In genomic region chr9:73192271-73192785, GRCm38 (mm10) we compare ENCODE assay signal across 10 mouse cellular contexts.
DNase-seq lines count a peak whose midpoint lies in the region; ATAC-seq lines count a peak whose summit lies in the region.
"Had no signal": no experiment of that assay in that cellular context is flagged by ENCODE, and none has a peak within 500 bp of the region (broad histone marks: within the 10 kb centered on the region; RNA-seq: fewer than 3 reads in every experiment).

No protein-coding gene starts in this region.

- no peak overlapping the region for H3K27ac ChIP-seq in midbrain, embryonic 12.5 days (replicated peaks)
- H3K27ac ChIP-seq in midbrain, embryonic 16.5 days (ENCODE audit: low read length) = no peak overlapping the region
- no peak overlapping the region for H3K27ac ChIP-seq in hindbrain, embryonic 14.5 days
- H3K27ac ChIP-seq: liver, embryonic 13.5 days had no signal

- no peaks in the 10 kb centered on the region for H3K9me3 ChIP-seq in midbrain, embryonic 12.5 days
- no peaks in the 10 kb centered on the region for H3K9me3 ChIP-seq in midbrain, embryonic 16.5 days (replicated peaks; ENCODE audit: control insufficient read depth, low read length, poor library complexity, severe bottlenecking)
- H3K9me3 ChIP-seq in hindbrain, embryonic 14.5 days (ENCODE audit: control insufficient read depth, low read length) = no peaks in the 10 kb centered on the region
- H3K9me3 ChIP-seq: liver, embryonic 13.5 days had no signal

- H3K36me3 ChIP-seq in midbrain, embryonic 12.5 days = no peaks in the 10 kb centered on the region
- no peaks in the 10 kb centered on the region for H3K36me3 ChIP-seq in midbrain, embryonic 16.5 days (ENCODE audit: control insufficient read depth, insufficient read depth, low read length)
- no peaks in the 10 kb centered on the region for H3K36me3 ChIP-seq in hindbrain, embryonic 14.5 days (replicated peaks; ENCODE audit: control insufficient read depth, insufficient read depth)
- H3K36me3 ChIP-seq: liver, embryonic 13.5 days had no signal

- H3K27me3 ChIP-seq in midbrain, embryonic 12.5 days = no peaks in the 10 kb centered on the region
- H3K27me3 ChIP-seq in midbrain, embryonic 16.5 days (ENCODE audit: control insufficient read depth, insufficient read depth, low read depth, low read length) = no peaks in the 10 kb centered on the region
- no peaks in the 10 kb centered on the region for H3K27me3 ChIP-seq in hindbrain, embryonic 14.5 days (ENCODE audit: control insufficient read depth, insufficient read depth, low read length)
- H3K27me3 ChIP-seq: liver, embryonic 13.5 days had no signal

- peak; percentile 54; the same call in 1 of the 2 replicates for ATAC-seq in midbrain, embryonic 12.5 days (ENCODE audit: low FRiP score, low read depth)
- no peak for ATAC-seq in midbrain, embryonic 16.5 days
- peak; percentile 43; the same call in 1 of the 2 replicates for ATAC-seq in hindbrain, embryonic 14.5 days (ENCODE audit: low FRiP score)
- no peak for ATAC-seq in frontal cortex, adult (ENCODE audit: low TSS enrichment)

- H3K4me2 ChIP-seq in midbrain, embryonic 12.5 days (replicated peaks) = peak overlapping the region; percentile 15; the same call in 1 of the 2 replicates
- no peak overlapping the region for H3K4me2 ChIP-seq in midbrain, embryonic 16.5 days (ENCODE audit: low read length)
- H3K4me2 ChIP-seq in hindbrain, embryonic 14.5 days (replicated peaks) = 0 out of 2 replicates have a peak overlapping the region, but pooled peaks have one; percentile 15
- H3K4me2 ChIP-seq: liver, embryonic 13.5 days had no signal

- peaks cover 7% of the 10 kb centered on the region; the same call in 1 of the 2 replicates for H3K4me1 ChIP-seq in midbrain, embryonic 12.5 days
- no peaks in the 10 kb centered on the region for H3K4me1 ChIP-seq in midbrain, embryonic 16.5 days (ENCODE audit: control insufficient read depth, insufficient read depth, low read length)
- H3K4me1 ChIP-seq in hindbrain, embryonic 14.5 days (replicated peaks; ENCODE audit: control insufficient read depth, insufficient read depth, low read length) = no peaks in the 10 kb centered on the region
- H3K4me1 ChIP-seq: liver, embryonic 13.5 days had no signal

- 21% methylated on average over 11 of the region's 11 CpGs for WGBS in midbrain, embryonic 12.5 days
- WGBS in midbrain, embryonic 16.5 days = 22% methylated on average over 11 of the region's 11 CpGs
- WGBS in hindbrain, embryonic 14.5 days = 17% methylated on average over 11 of the region's 11 CpGs

- no peak overlapping the region for H3K9ac ChIP-seq in midbrain, embryonic 12.5 days (replicated peaks)
- H3K9ac ChIP-seq in midbrain, embryonic 16.5 days (ENCODE audit: low read depth, low read length) = no peak overlapping the region
- no peak overlapping the region for H3K9ac ChIP-seq in hindbrain, embryonic 14.5 days
- H3K9ac ChIP-seq: liver, embryonic 13.5 days had no signal

- H3K4me3 ChIP-seq in midbrain, embryonic 12.5 days = no peak overlapping the region
- no peak overlapping the region for H3K4me3 ChIP-seq in midbrain, embryonic 16.5 days (ENCODE audit: low read depth, low read length)
- H3K4me3 ChIP-seq in hindbrain, embryonic 14.5 days (replicated peaks; ENCODE audit: low read length) = no peak overlapping the region
- H3K4me3 ChIP-seq: liver, embryonic 13.5 days had no signal

- DNase-seq in adrenal gland, postnatal 25 days = peak; percentile 15
- DNase-seq in adrenal gland, adult 8-10 months = no peak
- peak; percentile 38 for DNase-seq in hindbrain, embryonic 14.5 days (ENCODE audit: low spot score)
- DNase-seq in testis, postnatal 14 days (ENCODE audit: low spot score) = peak; percentile 19
- no peak for DNase-seq in layer of hippocampus, postnatal 14 days (ENCODE audit: low spot score in 2 of 2)
- DNase-seq: heart, adult 11 months; liver, embryonic 13.5 days had no signal

Comparison
In these comparisons a context has a peak if more than half of its experiments do, and no peak if none do; other contexts are left out.
1. DNase-seq: peak in adrenal gland, postnatal 25 days (single experiment), hindbrain, embryonic 14.5 days (single experiment) and testis, postnatal 14 days (single experiment); none in adrenal gland, adult 8-10 months (single experiment) and layer of hippocampus, postnatal 14 days (0 of 2).
2. ATAC-seq: peak in midbrain, embryonic 12.5 days (single experiment) and hindbrain, embryonic 14.5 days (single experiment); none in midbrain, embryonic 16.5 days (single experiment) and frontal cortex, adult (single experiment).